Mouse (Mus musculus) brain, adult 10 weeks (tissue): Measurements from ENCODE around the gene Gm21764. TPM values are rescaled to one million over a fixed set of nuclear protein-coding genes. Genes with fewer than 3 reads are reported as not detected.

Experiments used
- polyA plus RNA-seq: library from polyadenylated mRNA; stranded (reverse); fragments of 350-450 nt; fragmentation: Illumina TruSeq; extraction: RNeasy Lipid Tissue Mini Kit (QIAGEN cat#74804); gene quantifications from one replicate; pipeline ENCODE4 v1.2.3, GENCODE M21; 2015; ENCODE audit warnings: low read depth, low replicate concordance

Gm21764 gene
- not detected for polyA plus RNA-seq

GRCm38 (mm10) chrY:18061712-18062111 is at the start of gene Gm21764:
Gm21764 (minus strand) TSS chrY:18061812.

GRCm38 (mm10) chrY:18088816-18089215 is 27.2 kb upstream of the Gm21764 start, which contains the start of gene Ssty1:
Ssty1 (plus strand) TSS chrY:18089116.

Other genes starting within 250 kb of the Gm21764 start
- not detected for gene Gm21904, start 215.5 kb downstream of the Gm21764 start, polyA plus RNA-seq
- gene Gm20772, start 187.1 kb downstream of the Gm21764 start, polyA plus RNA-seq, result not detected
- not detected for gene Gm20831, start 187.1 kb downstream of the Gm21764 start, polyA plus RNA-seq
- not detected for gene Srsy, start 124.5 kb downstream of the Gm21764 start, polyA plus RNA-seq
- not detected for gene Ssty1, start 27.3 kb upstream of the Gm21764 start, polyA plus RNA-seq